Mouse (Mus musculus) retina, postnatal 1 day (tissue): ENCODE measurements around the gene Rint1.
"Not testable (repeated sequence)": the region's sequence is repeated elsewhere in the genome, so short reads cannot be mapped to it uniquely, and the experiment has no call there.

Experiments used
- DNase-seq: peaks from one replicate; pipeline ENCODE4 v3.0.0-alpha.2; 2012

The Rint1 gene

GRCm38 (mm10) chr5:23826321-23827004, 39.0 kb downstream of the Rint1 start:
- DNase-seq, result peak; percentile 82

- peak; percentile 48 for DNase-seq
Observed at GRCm38 (mm10) chr5:23830897-23831752, 43.6 kb downstream of the Rint1 start.

GRCm38 (mm10) chr5:23835691-23836090, 48.2 kb downstream of the Rint1 start:
- DNase-seq, result not testable (repeated sequence)

- no peak for DNase-seq
Observed at GRCm38 (mm10) chr5:23838158-23838557, 50.6 kb downstream of the Rint1 start.

- peak; percentile 99 for DNase-seq
Observed at GRCm38 (mm10) chr5:23843674-23844530, 56.4 kb downstream of the Rint1 start, which contains the start of gene Tomm7. TSS of gene Tomm7 (minus strand) at chr5:23844161.

- no peak for DNase-seq
Observed at GRCm38 (mm10) chr5:23844531-23844841, 57.0 kb downstream of the Rint1 start.

GRCm38 (mm10) chr5:23845141-23845540, 57.6 kb downstream of the Rint1 start:
- no peak for DNase-seq

GRCm38 (mm10) chr5:23850345-23851159, 63.0 kb downstream of the Rint1 start:
- peak; percentile 91 for DNase-seq

GRCm38 (mm10) chr5:23851160-23851555, 63.6 kb downstream of the Rint1 start:
- not testable (repeated sequence) for DNase-seq

GRCm38 (mm10) chr5:23852916-23853315, 65.4 kb downstream of the Rint1 start:
- DNase-seq, result not testable (repeated sequence)

GRCm38 (mm10) chr5:23855484-23855883, 68.0 kb downstream of the Rint1 start:
- DNase-seq, result no peak

- no peak for DNase-seq
Observed at GRCm38 (mm10) chr5:23856164-23856563, 68.7 kb downstream of the Rint1 start.

- no peak for DNase-seq
Observed at GRCm38 (mm10) chr5:23857189-23857588, 69.7 kb downstream of the Rint1 start.

GRCm38 (mm10) chr5:23858001-23858400, 70.5 kb downstream of the Rint1 start:
- no peak for DNase-seq

- no peak for DNase-seq
Observed at GRCm38 (mm10) chr5:23858643-23859042, 71.1 kb downstream of the Rint1 start.

- DNase-seq, result no peak
Observed at GRCm38 (mm10) chr5:23859087-23859718, 71.7 kb downstream of the Rint1 start.

GRCm38 (mm10) chr5:23859896-23860295, 72.4 kb downstream of the Rint1 start:
- no peak for DNase-seq

GRCm38 (mm10) chr5:23861721-23862120, 74.2 kb downstream of the Rint1 start:
- DNase-seq, result no peak

GRCm38 (mm10) chr5:23862291-23862690, 74.8 kb downstream of the Rint1 start:
- DNase-seq, result no peak

GRCm38 (mm10) chr5:23863166-23864053, 75.9 kb downstream of the Rint1 start:
- DNase-seq, result no peak
